Comparison of ENCODE assay signal across 11 mouse cellular contexts in the genomic region with DNA sequence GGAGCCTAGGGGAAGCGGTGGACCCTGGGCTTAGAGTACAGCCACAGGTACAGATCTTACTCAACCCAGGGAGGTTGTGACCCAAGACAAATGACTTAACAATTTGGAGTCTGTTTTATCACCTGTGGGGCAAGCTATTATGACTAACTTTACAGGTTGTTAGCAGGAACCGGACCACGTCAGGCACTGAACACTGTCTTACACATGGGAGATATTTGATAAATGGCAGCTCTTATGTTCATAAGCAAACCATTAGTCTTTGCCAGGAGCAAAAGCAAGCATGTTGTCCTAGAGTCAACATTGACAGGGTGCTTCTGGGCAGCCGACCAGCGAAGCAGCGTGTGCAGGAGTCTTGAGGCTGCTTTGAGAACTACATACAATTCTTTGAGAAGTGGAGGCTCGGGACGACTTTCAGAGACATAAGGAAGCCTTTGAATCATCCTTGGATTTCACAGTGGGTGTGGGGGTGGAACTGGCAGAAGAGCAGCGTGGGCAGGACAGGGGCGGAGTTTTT. TPM values are rescaled to one million over a fixed set of nuclear protein-coding genes. Genes with fewer than 3 reads are reported as not detected.
DNase-seq lines count a peak whose midpoint lies in the region; ATAC-seq and TF ChIP-seq lines count a peak whose summit lies in the region.
"Had no signal": no experiment of that assay in that cellular context is flagged by ENCODE, and none has a peak within 500 bp of the region (broad histone marks: within the 10 kb centered on the region; RNA-seq: fewer than 3 reads in every experiment).

No protein-coding gene starts in this region.

- intact Hi-C loops in heart, postnatal 25 days (cut with DNase I) = no loop called here

- DNase-seq in hindbrain, postnatal 0 days (ENCODE audit: low spot score) = peak; percentile 44
- DNase-seq in frontal cortex, adult 2 months (ENCODE audit: extremely low spot score in 1 of 2, low spot score in 1 of 2) = peak; percentile 62 to 85
- DNase-seq in left cerebral cortex, adult 8-10 months (ENCODE audit: low spot score in 2 of 2) = peak; percentile 25 to 83
- DNase-seq in right cerebral cortex, adult 18-20 months = peak; percentile 87
- DNase-seq in cerebellum, postnatal 4 days (ENCODE audit: low spot score in 2 of 2) = no peak
- no peak for DNase-seq in embryo, embryonic 10 days (ENCODE audit: low spot score)
- no peak for DNase-seq in heart, postnatal 25 days (ENCODE audit: low spot score)
- DNase-seq: kidney, adult 11 months had no signal

- no peak overlapping the region for H3K27ac ChIP-seq in hindbrain, postnatal 0 days
- no peak overlapping the region for H3K27ac ChIP-seq in hindbrain, embryonic 13.5 days
- H3K27ac ChIP-seq: embryonic facial prominence, embryonic 15.5 days; neural tube, embryonic 15.5 days had no signal

- WGBS in hindbrain, postnatal 0 days = 62% methylated on average over 10 of the region's 10 CpGs
- WGBS in hindbrain, embryonic 13.5 days = 82% methylated on average over 10 of the region's 10 CpGs

- H3K9ac ChIP-seq in hindbrain, postnatal 0 days (replicated peaks; ENCODE audit: low read length) = no peak overlapping the region
- no peak overlapping the region for H3K9ac ChIP-seq in hindbrain, embryonic 13.5 days
- H3K9ac ChIP-seq: embryonic facial prominence, embryonic 15.5 days; neural tube, embryonic 15.5 days had no signal

- H3K4me2 ChIP-seq in hindbrain, postnatal 0 days (ENCODE audit: low read depth, low read length) = no peak overlapping the region
- no peak overlapping the region for H3K4me2 ChIP-seq in hindbrain, embryonic 13.5 days
- H3K4me2 ChIP-seq: embryonic facial prominence, embryonic 15.5 days; neural tube, embryonic 15.5 days had no signal

- TF ChIP-seq CTCF in hindbrain, postnatal 0 days (IDR thresholded peaks at IDR 0.05; ENCODE audit: low read depth) = no peak

- no peaks in the 10 kb centered on the region for H3K9me3 ChIP-seq in hindbrain, postnatal 0 days (ENCODE audit: low read length)
- no peaks in the 10 kb centered on the region for H3K9me3 ChIP-seq in hindbrain, embryonic 13.5 days
- H3K9me3 ChIP-seq: embryonic facial prominence, embryonic 15.5 days; neural tube, embryonic 15.5 days had no signal

- H3K4me3 ChIP-seq in hindbrain, postnatal 0 days (ENCODE audit: low read length) = no peak overlapping the region
- no peak overlapping the region for H3K4me3 ChIP-seq in hindbrain, embryonic 13.5 days
- H3K4me3 ChIP-seq: embryonic facial prominence, embryonic 15.5 days; neural tube, embryonic 15.5 days had no signal

- no peak for ATAC-seq in hindbrain, postnatal 0 days
- no peak for ATAC-seq in hindbrain, embryonic 13.5 days (ENCODE audit: low FRiP score)

- no peaks in the 10 kb centered on the region for H3K27me3 ChIP-seq in hindbrain, postnatal 0 days (ENCODE audit: insufficient read depth, low read length)
- no peaks in the 10 kb centered on the region for H3K27me3 ChIP-seq in hindbrain, embryonic 13.5 days
- H3K27me3 ChIP-seq: embryonic facial prominence, embryonic 15.5 days; neural tube, embryonic 15.5 days had no signal

- H3K36me3 ChIP-seq in hindbrain, postnatal 0 days (ENCODE audit: insufficient read depth, low read length) = no peaks in the 10 kb centered on the region
- H3K36me3 ChIP-seq in hindbrain, embryonic 13.5 days = no peaks in the 10 kb centered on the region
- H3K36me3 ChIP-seq: neural tube, embryonic 15.5 days had no signal

- H3K4me1 ChIP-seq in hindbrain, postnatal 0 days (ENCODE audit: insufficient read depth, low read length) = 0 out of 2 replicates have a peak, but pooled peaks cover 7% of the 10 kb centered on the region
- peaks cover 19% of the 10 kb centered on the region for H3K4me1 ChIP-seq in hindbrain, embryonic 13.5 days (replicated peaks)

RNA-seq across cellular contexts. Expression of a gene that starts 33.6 kb away (rescaled TPM):
- 28.5 and 29.8 TPM in 2 replicates for total RNA-seq in hindbrain, postnatal 0 days (2014; rRNA removed)
- 36.3 and 36.4 TPM in 2 replicates for polyA plus RNA-seq in hindbrain, postnatal 0 days (2015; fragmentation: Nextera tagmentation; extraction: Ambion mirVana)
- polyA plus RNA-seq in hindbrain, embryonic 13.5 days (2015; fragmentation: Nextera tagmentation; extraction: Ambion mirVana) = 37.1 and 38.1 TPM in 2 replicates
- 60.7 and 68.7 TPM in 2 replicates for polyA plus RNA-seq in frontal cortex, adult 2 months (2012; rRNA removed)
- total RNA-seq in left cerebral cortex, adult 8-10 months (2022) = 100 to 1,000 TPM in 2 of 4 experiments, 10 to 100 TPM in 2; 93.0 to 104 (median 99.0) TPM
- 10 to 100 TPM; 46.3 to 50.5 TPM for total RNA-seq in heart, postnatal 25 days (2021)

RNA-seq across cellular contexts. Expression of a gene that starts 52.1 kb away (rescaled TPM):
- 4.9 and 12.6 TPM in 2 replicates for total RNA-seq in hindbrain, postnatal 0 days (2014; rRNA removed)
- 10.0 and 11.6 TPM in 2 replicates for polyA plus RNA-seq in hindbrain, postnatal 0 days (2015; fragmentation: Nextera tagmentation; extraction: Ambion mirVana)
- polyA plus RNA-seq in hindbrain, embryonic 13.5 days (2015; fragmentation: Nextera tagmentation; extraction: Ambion mirVana) = 4.8 and 5.9 TPM in 2 replicates
- polyA plus RNA-seq in frontal cortex, adult 2 months (2012; rRNA removed) = 10.1 TPM in 2 replicates
- 10 to 100 TPM; 66.8 to 72.4 (median 68.4) TPM for total RNA-seq in left cerebral cortex, adult 8-10 months (2022)
- 100 to 1,000 TPM; 155 to 157 TPM for total RNA-seq in heart, postnatal 25 days (2021)

RNA-seq across cellular contexts. Expression of a gene that starts 52.2 kb away (rescaled TPM):
- 23.8 and 26.1 TPM in 2 replicates for total RNA-seq in hindbrain, postnatal 0 days (2014; rRNA removed)
- 16.2 and 18.4 TPM in 2 replicates for polyA plus RNA-seq in hindbrain, postnatal 0 days (2015; fragmentation: Nextera tagmentation; extraction: Ambion mirVana)
- polyA plus RNA-seq in hindbrain, embryonic 13.5 days (2015; fragmentation: Nextera tagmentation; extraction: Ambion mirVana) = 15.3 and 15.5 TPM in 2 replicates
- 24.0 and 25.0 TPM in 2 replicates for polyA plus RNA-seq in frontal cortex, adult 2 months (2012; rRNA removed)
- total RNA-seq in left cerebral cortex, adult 8-10 months (2022) = 10 to 100 TPM; 21.1 to 26.4 (median 24.0) TPM
- 10 to 100 TPM; 11.3 to 19.8 TPM for total RNA-seq in heart, postnatal 25 days (2021)

Comparison
In these comparisons a context has a peak if more than half of its experiments do, and no peak if none do; other contexts are left out.
1. DNase-seq: peak in hindbrain, postnatal 0 days (single experiment), frontal cortex, adult 2 months (2 of 2), left cerebral cortex, adult 8-10 months (2 of 2) and right cerebral cortex, adult 18-20 months (single experiment); none in cerebellum, postnatal 4 days (0 of 2), embryo, embryonic 10 days (single experiment) and heart, postnatal 25 days (single experiment).